Mouse (Mus musculus) bone marrow macrophage, adult 2 months (primary cell): ENCODE data around the gene Ccnl2.

ENCODE experiments used
- CTCF ChIP-seq: IDR thresholded peaks from 2 replicates; pipeline ENCODE4 v1.5.1; 2012; ENCODE audit warnings: low read depth, mild to moderate bottlenecking, low read length, moderate library complexity
- POLR2A ChIP-seq: IDR thresholded peaks from 2 replicates; pipeline ENCODE4 v1.6.1; 2012; ENCODE audit warnings: mild to moderate bottlenecking, low read depth, low read length, borderline replicate concordance

GRCm38 (mm10) chr4:155791240-155791933 is 20.9 kb upstream of the Ccnl2 start:
- no peak for TF ChIP-seq CTCF
- TF ChIP-seq POLR2A: no peak
